Mouse (Mus musculus) layer of hippocampus, postnatal 10 days (tissue): ENCODE data around the gene Zranb3. TPM values are rescaled to one million over a fixed set of nuclear protein-coding genes. Genes with fewer than 3 reads are reported as not detected.

Experiments used
- DNase-seq, 2 experiments: peaks; one replicate each; pipeline ENCODE4 v3.0.0; 2021; ENCODE audit warnings: low spot score in 2 of 2
- total RNA-seq, 2 experiments: library from RNA; stranded (reverse); gene quantifications; 2 replicates each; pipeline ENCODE4 v1.2.3; 2021

Zranb3 gene
- total RNA-seq, 2 experiments from 2014 or later: 8.0 to 9.0 TPM

DNA sequence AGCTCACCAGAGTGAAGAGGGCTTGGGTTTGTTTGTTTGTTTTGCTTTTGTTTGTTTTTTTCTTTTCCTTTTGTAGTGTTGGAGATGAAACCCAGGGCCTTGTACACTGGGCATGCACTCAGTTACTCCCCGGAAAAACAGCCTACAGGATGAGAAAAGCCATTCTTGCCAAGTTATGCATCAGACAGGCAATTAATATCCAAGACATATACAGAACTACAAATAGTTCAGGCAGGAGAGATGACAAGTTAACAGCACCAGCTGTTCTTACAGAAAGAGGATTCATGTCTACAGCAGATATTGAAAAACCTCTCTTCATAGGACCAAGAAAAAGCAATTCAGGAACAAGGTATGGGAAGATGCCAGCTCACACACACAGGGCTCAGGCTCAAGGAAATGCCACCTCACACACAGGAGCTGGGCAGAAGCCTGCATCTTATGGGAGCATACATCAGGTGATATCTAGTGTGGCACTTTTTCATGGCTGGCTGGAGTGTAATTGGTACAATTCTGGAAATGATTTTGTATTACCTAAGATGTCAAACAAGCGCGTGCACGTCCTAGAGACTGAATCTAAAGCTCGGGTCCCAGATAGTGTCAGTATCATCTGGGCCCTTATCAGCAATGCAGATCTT lies 156.1 kb downstream of the Zranb3 start:
- no peak for DNase-seq

DNA sequence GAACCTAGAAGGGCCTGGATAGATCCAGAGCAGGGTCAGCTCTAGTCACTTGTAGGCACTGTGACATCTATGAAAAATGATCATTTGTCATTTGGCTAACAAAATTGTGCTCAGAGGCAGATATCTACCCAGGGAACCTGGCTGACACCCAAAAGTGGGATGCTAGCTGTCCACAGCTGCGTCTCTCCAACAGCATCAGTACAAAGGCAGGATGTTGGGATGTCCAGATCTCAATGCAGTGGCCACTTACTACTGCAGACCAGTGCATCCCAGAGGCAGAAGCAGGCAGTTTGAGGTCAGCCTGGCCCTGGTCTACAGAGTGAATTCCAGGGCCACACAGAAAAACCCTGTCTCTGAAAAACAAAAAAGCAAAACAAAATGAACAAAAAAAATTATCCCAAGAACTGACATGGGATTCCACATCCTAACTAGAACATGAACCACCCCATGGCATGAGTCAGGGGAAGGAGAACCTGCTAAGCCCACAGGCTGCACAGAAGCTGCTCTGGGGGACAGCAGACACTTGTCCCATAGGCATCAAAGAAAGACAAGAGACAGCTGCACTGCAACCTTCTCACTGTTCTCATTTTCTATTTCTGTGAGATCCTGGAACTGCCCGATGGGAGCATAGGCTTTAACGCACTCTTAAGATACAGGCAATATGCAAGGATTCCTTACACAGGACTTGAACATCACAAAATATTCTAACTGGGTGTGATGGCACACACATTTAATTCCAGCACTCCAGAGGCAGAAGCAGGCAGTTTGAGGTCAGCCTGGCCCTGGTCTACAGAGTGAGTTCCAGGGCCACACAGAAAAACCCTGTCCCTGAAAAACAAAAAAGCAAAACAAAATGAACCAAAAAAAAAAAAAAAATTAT lies 156.9 kb downstream of the Zranb3 start:
- DNase-seq: no peak

DNA sequence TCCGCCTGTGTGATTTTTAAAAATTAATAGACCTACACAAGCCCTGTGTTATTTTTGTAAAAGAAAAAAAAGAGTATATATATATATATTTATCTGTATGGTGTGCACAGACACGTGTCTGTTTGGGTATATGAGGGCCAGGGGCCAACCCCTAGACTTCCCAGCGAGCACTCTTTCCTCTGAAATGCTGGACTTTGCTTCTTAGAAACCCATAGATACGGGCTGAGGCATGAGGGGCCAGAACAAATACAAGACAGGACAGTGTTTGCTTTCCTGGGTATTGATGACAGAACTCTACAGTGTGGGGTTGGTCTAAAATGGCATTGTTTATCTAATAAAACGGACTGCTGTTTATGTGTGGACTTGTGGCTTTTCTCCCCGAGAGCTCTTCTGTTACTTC lies 159.3 kb downstream of the Zranb3 start:
- DNase-seq: no peak

DNA sequence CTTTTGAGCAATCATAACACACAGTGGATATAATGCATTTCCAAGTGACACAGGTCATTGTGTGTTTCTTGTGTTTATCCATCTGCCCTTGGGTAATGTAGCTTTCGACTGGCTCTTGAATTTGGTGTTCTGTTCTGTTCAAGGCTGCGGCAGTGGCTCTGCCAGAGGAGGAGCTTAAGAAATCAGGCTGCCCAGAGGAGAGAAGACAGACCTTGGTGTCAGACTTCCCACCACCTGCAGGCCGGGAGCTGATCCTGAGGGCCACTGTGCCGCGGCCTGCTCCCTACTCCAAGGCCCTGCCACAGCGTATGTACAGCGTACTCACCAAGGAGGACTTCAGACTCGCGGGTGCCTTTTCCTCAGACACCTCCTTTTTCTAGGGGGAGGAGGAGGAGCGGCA lies 160.6 kb downstream of the Zranb3 start:
- no peak for DNase-seq

DNA sequence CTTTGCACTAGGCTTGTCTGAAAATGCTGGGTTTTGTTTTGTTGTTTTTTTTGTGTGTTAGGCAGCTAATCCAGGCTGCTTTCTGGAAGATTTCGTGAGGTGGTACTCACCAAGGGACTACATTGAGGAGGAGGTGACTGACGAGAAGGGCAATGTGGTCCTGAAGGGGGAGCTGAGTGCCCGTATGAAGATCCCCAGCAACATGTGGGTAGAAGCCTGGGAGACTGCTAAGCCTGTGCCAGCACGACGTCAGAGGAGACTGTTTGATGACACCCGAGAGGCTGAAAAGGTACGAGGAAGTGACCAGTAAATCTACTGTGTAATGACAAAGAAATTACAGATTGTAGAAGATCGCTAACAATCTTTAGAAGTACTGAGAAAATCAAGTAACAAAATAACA lies 165.6 kb downstream of the Zranb3 start:
- no peak for DNase-seq

DNA sequence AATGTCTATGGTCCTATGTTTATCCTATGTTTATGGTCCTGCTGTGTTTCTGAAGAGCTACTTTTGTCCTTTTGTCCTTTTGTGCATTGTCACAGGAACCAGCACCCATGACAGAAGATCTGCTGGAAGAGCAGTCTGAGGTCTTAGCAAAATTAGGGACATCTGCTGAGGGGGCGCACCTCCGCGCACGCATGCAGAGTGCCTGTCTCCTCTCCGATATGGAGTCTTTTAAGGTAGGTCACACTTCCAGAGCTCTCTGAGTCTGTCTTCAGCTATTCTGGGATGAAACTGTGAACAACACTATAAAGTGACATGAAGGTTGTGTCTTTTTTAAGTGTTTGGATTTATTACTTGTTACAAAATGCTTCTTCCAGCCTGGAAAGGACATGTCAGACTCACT lies 168.5 kb downstream of the Zranb3 start:
- no peak for DNase-seq

DNA sequence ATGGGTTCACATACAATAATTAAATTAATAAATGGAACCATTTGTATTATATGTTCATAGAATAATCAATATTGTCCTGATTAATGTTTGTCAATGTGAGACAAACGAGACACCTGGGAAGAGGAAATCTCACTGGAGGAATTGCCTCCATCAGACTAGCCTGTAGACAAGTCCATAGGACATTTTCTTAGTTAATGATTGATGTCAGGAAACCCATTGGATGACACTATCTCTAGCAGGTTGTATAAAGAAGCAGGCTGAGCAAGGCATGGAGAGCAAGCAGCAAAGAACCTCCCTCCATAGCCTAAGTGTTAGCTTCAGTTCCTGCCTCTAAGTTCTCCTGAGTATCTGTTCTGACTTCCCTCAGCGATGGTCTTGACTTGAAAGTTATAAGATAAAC lies 169.4 kb downstream of the Zranb3 start:
- DNase-seq: no peak

DNA sequence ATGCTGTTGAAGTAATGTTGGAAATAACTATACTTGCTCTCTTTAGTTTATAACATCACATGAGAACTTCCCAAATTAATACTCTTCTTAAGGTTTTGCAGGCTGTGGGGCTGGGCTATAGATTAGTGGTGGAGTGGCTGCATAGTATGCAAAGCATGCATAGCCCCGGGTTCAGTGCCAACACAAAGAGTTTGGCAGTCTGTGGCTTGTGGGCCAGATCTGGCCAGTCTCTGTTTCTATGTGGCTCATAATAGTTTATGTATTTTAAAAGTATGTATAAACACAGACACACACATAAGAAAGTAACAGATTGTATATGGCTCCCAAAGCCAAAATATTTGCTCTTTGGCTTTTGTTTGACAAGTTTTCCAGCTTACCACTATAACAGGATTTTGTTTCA lies 187.0 kb downstream of the Zranb3 start:
- DNase-seq: no peak

DNA sequence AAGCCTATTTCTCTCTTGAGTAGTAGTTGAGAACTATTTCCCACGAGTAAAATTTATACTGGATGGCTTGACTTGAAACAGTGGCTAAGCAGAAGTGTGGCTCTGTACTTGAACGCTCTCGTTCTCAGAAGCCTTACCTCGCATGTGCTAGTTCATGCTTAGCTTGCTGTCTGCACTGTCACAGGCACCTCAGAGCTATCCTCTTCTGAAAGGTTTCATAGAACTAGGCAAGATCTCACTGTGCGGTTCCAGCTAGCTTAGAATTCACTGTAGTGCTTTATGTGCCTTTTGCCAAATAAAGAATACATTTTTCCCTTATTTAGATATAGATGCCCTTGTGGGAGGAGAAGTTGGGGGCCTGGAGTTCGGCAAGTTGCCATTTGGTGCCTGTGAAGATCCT lies 187.5 kb downstream of the Zranb3 start:
- no peak for DNase-seq

DNA sequence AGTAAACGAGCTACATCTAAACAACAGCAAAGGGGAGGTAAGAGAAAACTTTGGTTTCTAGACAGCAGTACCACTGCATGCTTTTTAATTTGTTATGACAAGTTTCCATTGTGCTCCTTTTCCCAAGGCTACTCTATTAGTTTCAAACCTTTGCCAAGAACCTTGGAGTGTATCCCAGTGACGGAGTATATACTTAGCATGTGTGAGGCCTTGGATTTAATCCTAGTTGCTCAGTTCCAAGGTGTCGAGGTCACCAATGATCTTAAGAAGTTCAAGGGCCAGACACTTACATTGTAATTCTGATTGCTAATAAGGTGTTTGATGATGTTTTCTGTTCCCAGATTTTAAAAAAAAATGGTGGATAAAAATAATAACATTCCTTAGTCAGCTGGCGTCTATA lies 189.7 kb downstream of the Zranb3 start:
- DNase-seq: no peak

DNA sequence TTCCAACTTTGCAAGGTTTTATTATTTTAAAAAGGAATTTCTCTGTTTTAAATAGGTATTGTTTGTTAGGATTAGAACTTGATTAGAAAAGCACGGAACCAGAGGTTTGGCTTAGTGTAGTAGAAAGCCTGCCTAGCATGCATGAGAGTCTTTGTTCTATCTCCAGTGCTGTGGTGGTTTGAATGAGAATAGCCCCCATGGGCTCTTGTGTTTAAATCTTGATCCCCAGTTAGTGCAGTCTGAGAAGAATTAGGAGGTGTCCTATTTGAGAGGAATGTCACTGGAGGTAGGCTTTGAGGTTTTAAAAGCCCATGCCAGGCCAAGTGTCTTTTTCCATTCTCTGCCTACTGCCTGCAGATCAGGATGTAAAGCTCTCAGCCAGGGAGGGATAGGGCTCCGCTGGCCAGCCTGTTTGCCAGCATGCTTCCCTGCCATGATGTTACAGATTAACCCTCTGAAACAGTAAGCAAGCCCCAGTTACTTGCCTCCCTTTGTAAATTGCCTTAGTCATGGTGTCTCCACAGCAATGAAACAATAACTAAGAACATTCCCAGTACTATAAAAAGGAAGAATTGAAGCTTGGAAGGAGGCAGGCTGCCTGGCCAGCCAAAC lies 198.0 kb downstream of the Zranb3 start:
- DNase-seq: no peak

Other genes starting within 250 kb of the Zranb3 start
- 1 to 10 TPM; 3.5 to 4.6 TPM for gene Map3k19, start 248.0 kb downstream of the Zranb3 start, total RNA-seq
- gene Rab3gap1, start 234.3 kb downstream of the Zranb3 start, total RNA-seq: 10 to 100 TPM; 46.7 to 49.8 TPM
- 100 to 1,000 TPM; 242 to 249 TPM for gene R3hdm1, start 254 bp upstream of the Zranb3 start, total RNA-seq
- 10 to 100 TPM; 58.8 to 63.6 TPM for gene Ubxn4, start 140.9 kb upstream of the Zranb3 start, total RNA-seq
- gene Lct, start 225.3 kb upstream of the Zranb3 start, total RNA-seq: 10 to 100 TPM; 16.6 to 20.2 TPM